Mouse (Mus musculus): ENCODE results near the gene Gdap2.

Gene Gdap2

DNA sequence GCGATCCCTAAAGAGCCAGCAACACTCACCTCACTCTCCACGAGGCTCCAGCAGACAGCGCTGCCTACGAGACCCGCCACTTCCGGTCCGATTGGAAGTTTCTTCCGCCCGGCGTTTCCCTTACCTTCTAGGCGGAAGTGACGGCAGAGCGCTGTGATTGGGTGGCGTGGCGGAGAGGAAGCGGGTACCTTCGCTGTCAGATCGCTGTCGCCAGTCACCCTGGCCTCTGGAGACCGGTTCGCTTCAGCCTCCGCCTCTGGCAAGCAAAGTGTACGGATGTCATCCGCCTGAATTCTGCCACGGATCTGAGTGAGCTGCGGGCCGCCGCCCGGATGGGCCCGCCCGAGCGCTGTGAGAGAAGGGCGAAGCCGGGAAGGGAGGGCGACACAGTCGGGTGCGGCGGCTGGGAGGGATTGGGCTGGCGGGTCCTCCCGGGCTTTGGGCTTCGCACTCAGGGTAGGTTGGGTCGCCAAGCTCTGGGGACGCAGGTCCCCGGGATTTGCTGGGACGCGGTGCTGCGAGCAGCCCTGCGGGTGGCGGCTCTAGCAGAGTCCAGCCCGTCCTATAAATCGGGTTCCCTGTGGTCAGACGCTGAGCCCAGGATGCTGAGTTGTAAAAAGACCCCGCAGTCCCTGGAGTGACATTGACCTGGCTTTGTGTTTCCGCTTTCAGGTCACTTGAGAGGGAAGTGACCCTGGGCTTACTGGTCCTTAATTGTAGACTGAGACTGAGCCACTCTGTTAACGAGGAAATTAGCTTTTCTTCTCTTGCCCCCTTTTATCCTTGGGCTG is at the start of gene Gdap2, which contains the start of gene Wdr3:
Gene Gdap2, plus strand, starts transcription at position 67 of the 791 bp plus-strand sequence.
Gene Wdr3, minus strand, starts transcription at position 93 of the 791 bp plus-strand sequence.
- DNase-seq (ENCODE audit: low read depth, low spot score), result peak; percentile 88

DNA sequence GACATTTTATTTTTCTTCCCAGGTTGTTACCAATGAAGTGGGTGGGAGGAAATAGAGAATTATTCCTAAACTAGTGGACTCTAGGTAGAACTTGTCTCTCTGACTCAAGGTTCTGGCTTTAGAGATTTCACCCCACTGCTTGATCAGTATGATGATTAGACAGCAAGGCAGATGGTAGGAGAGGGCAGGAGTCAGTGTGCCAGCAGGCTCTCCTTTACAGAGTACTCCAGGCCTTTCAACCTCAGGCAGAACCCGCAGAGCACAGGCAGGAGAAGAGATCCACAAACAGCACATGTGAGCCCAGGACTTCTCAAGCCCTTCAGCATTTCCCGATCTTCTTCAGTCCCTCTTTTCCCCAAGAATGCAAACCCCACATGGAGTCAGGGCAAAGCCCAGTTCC is 43.5 kb upstream of the Gdap2 start:
- no peak for DNase-seq (ENCODE audit: low read depth, low spot score)

DNA sequence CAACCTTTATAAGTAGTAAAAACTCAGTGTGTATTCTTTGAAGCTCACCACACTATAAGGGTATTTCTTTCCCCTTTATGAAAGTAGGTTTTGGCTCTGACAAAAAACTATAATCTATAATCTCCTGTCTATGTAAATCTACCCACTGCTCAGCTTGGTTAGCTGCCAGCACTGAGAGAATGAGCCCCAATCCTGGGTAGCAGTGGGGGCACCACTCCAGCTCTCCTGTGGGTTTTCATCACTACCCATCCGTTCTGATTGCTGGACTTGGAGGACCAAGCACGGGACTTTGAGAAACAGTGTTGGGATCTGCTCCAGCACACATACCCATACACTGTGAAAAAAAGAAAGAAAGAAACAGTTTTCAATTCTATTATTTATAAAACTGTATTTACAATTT is 40.2 kb upstream of the Gdap2 start:
- DNase-seq (ENCODE audit: low read depth, low spot score), result no peak

DNA sequence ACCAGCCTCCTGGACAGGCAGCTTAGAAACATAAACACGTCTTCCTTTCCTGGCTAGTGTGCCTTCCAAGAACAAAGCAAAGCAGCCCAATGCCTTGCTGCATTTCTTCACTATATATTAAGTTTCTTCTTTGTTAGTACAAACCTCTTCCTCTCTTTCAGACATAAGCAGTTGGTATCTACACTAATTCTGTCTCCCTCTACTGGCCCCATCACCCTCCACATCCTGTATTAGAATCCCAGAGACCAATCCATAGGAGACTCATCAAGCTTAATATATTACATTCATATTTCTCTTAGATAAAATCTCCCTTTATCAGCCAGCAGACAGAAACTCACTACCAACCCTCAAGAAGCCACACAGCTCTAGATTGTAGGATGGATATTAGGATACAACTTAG is 39.7 kb upstream of the Gdap2 start:
- no peak for DNase-seq (ENCODE audit: low read depth, low spot score)

- no peak for DNase-seq (ENCODE audit: low read depth, low spot score)
Measured at GRCm38 (mm10) chr3:100160682-100161445, 1.3 kb upstream of the Gdap2 start.

DNA sequence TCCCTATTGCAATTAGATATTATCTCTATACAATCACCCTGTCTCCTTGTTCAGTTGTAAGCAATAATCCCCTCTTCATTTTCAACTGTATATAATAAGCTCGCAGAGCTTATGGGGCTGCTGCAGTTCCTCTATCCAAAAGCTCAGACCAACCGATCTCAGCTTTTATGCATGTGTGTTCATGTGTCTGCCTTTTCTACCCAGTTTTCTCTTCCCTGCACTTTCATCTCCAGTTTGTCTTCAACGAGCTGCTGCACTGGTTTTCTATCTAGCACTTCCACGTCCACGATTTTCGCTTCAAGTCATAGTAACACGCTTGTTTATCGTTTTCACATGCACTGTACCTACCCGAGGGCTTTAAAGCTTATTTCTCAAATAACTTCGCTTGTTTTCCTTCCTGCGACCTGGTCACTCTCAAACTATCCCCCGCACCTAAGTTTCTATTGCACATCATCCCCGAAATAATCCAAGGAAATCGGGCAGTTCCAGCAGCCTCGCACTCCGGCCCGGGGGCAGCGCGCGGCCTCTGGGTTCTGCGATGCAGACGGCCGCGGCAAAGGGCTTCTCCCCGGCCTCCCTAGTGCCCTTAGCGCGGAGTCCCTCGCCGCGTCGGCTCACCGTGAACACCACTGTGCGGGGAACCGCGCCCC is 391 bp upstream of the Gdap2 start:
- DNase-seq (ENCODE audit: low read depth, low spot score), result peak; percentile 2

DNA sequence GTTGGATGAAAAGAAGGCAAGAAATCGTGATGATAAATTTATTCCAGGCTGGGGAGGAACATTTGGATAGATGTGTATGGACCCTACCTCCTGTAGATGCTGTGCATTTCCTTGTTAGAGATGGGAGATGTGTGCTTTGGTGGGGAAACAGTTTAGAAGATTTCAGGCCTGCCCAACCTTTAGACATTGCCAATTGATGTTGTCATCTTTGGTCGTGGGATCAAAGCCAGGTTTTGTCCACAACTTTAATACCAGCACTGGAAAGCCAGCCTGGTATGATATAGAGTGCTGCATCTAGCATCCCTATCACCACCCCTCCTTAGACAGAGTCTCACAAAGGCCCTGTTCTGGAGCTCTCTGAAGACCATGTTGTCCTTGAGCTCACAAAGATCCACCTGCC is 1.4 kb downstream of the Gdap2 start:
- DNase-seq (ENCODE audit: low read depth, low spot score), result no peak

GRCm38 (mm10) chr3:100164991-100165390 is 2.8 kb downstream of the Gdap2 start:
- DNase-seq (ENCODE audit: low read depth, low spot score), result no peak

DNA sequence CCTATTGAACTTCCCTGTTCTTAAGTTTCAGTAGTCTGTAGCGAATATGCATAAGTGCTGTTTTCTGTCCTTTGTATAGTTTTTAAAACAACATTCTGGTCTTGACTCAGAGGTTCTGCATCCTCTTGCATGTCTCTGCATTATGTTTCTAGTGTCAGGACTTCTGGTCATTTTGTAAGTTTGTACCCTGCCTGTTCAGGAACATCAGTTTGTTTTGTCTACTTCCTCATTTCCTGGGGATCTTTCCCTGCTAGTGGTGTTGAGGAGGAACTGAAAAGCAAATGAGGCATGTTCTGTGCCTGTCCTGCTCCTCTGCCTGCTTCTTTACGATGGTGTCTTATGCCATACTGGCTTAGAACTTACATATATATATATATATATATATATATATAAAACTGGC is 13.8 kb downstream of the Gdap2 start:
- DNase-seq (ENCODE audit: low read depth, low spot score), result no peak

DNA sequence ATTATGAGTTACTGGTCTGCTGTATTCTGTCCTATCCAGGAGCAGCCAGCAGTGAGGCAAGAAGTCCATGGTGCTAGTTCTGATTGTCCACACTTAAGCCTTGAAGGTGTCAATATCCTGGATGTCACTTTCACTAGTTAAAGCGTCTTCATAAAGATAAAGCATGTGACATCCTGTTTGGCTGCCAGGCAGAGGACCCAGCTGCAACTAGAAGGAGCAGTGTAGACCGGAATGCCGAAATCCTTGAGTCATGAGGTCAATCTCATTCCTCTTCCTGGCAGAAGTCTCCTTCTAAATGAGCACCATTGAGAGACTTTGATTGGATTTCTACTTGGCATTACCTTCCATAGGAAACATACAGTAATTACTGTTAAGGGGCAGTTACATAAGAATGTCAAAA is 18.3 kb downstream of the Gdap2 start:
- DNase-seq (ENCODE audit: low read depth, low spot score), result no peak

DNA sequence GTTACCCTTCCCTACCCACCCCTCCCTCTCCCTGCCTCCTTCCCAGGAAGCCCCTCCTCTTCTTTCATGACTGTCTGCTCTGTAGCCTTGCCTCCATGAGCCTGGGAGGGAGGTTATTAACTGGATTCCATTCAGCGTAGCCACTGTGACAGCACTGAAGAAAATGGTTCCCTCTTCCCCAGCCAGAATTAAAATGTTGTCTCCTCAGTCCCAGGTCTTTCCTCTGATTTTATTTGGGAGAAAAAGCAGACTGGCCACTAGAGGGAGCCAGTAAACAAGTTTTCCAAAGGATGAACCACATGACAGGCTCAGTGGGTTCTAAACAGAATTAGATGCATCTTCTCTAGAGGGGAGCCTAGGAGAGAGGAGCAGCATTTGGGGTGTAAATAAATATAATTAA is 27.3 kb downstream of the Gdap2 start:
- peak; percentile 62 for DNase-seq (ENCODE audit: low read depth, low spot score)

DNA sequence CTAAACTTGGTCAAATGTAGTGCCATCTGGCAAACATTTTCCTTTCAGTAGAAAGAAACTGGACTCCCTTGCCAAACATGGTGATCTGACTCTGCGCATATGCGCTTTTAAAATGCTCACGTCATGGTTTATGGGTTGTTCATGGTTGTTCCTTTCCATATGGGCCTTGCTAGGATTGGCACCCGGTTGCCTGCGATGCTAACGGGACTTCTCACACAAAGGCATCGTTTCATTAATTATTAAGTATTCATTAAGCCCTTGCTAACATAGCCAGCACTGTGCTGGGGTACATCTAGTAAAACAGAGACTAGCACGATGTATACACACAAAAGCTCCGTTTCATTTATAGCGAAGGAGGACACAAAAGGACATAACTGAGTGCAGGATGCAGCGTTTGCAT is 27.7 kb downstream of the Gdap2 start:
- DNase-seq (ENCODE audit: low read depth, low spot score), result no peak

DNA sequence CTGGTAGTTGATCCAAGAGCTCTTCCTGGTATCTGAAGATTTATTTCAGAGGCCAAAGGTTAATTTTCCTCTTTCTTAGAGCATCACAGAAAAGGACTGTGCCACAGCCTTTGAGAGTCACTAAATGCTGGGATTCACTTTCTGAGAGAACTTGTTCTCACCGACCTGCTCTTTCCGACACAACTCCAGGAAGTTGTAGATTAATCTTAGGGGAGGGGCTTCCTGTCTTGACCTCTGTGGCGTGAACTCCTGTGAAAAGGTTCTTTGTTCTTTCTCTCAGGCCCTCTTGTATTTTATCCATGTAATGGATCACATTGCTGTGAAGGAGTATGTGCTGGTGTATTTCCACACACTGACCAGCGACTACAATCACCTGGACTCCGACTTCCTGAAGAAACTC is 32.0 kb downstream of the Gdap2 start:
- DNase-seq (ENCODE audit: low read depth, low spot score), result no peak

GRCm38 (mm10) chr3:100201554-100201953 is 39.4 kb downstream of the Gdap2 start:
- no peak for DNase-seq (ENCODE audit: low read depth, low spot score)

DNA sequence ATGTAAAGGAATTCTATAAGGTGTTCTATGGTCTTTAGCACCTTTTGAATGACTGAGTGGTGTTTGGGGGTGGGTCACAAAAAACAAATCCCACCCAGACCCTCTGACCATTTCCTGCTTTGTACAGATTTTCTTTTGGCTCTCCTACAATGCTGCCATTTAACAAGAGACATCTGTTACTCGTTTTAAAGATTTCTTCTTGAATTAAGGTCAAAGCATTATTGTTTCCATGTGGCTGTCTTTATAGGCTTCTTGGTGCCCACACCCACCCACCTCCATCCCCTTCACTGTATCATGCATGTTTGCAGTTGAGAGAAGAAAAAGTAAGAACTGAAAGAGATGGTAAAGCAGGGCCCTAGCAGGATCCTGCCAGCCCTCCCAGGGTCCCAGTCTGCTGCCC is 44.8 kb downstream of the Gdap2 start:
- no peak for DNase-seq (ENCODE audit: low read depth, low spot score)

DNA sequence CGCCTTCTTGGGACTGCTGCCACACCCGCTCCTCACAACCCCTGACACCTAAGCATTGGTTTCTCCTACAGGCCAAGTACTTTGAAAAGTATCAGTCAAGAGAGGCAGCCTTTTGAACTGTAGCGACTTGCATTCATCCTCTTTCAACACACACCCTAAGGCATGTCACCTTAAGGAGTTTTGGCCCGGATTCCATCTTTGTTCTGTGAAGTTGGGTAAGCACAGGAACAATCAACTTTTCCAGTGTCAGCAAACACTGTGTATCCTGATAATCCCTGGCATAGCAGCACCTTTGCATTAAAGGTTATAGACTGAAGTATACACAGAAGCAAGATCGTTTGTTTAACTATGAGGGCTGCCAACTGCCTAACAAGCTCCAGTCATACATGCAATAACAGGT is 53.3 kb downstream of the Gdap2 start:
- no peak for DNase-seq (ENCODE audit: low read depth, low spot score)

GRCm38 (mm10) chr3:100225326-100225959 is 63.3 kb downstream of the Gdap2 start:
- no peak for DNase-seq (ENCODE audit: low read depth, low spot score)

- DNase-seq (ENCODE audit: low read depth, low spot score), result no peak
Measured at GRCm38 (mm10) chr3:100227509-100227908, 65.3 kb downstream of the Gdap2 start.

DNA sequence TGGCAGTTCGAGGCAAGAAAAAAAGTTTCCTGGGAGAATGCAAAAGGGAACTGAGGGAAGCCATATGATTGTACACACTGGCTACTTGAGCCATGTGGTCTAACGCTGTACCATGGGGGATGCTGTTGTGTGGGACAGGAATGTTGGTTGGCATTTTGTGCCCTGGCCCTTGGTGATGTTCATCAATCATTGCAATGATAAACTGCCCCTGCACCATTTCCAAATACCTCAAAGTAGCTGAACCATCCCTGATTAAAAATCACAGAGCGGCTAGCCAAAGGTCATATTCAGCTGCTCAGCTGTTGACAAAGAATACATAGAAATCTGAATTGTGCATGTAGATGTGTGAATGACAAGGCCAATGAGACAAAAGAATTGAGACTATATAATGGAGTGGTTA is 66.8 kb downstream of the Gdap2 start:
- DNase-seq (ENCODE audit: low read depth, low spot score), result no peak

- no peak for DNase-seq (ENCODE audit: low read depth, low spot score)
Measured at GRCm38 (mm10) chr3:100236725-100237436, 74.7 kb downstream of the Gdap2 start.

DNA sequence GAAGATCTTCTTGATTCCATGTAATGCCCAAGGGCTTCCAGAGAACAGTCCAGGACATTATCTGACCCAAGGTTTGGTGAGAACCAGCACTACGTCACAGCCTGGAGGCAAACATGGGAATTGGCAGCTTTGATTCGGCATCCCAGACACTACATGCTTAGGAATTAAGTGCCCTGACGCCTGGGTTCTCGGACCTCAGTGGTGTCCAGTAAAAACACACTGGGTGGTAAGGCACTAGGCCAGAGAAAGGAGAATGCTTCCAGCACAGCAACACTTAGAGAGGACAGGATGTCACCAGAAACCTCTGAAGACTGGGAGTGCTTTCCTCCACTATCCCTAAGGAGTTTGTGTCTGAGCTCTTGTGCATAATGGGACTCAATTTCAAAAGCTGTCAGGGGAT is 80.0 kb downstream of the Gdap2 start:
- DNase-seq (ENCODE audit: low read depth, low spot score), result no peak
